Mouse (Mus musculus) embryonic facial prominence, embryonic 10.5 days (tissue): ENCODE measurements around the gene Ctcf. TPM values are rescaled to one million over a fixed set of nuclear protein-coding genes. Genes with fewer than 3 reads are reported as not detected.
A peak's percentile ranks its signal among the peaks of the same experiment; 100 is the strongest.

Experiments
- DNase-seq: peaks from one replicate; pipeline ENCODE4 v3.0.0-alpha.2; 2017; ENCODE audit warnings: low spot score
- H3K27ac ChIP-seq: fragments of 300-500 bp; sonication (generic); replicated peaks from 2 replicates; pipeline ENCODE4 v1.5.1; 2016; ENCODE audit warnings: mild to moderate bottlenecking
- H3K27me3 ChIP-seq: fragments of 300-500 bp; sonication (generic); replicated peaks from 2 replicates; pipeline ENCODE4 v1.6.1; 2016; ENCODE audit warnings: low read depth, mild to moderate bottlenecking; ENCODE audit not compliant: poor library complexity, severe bottlenecking
- H3K36me3 ChIP-seq: fragments of 300-500 bp; sonication (generic); replicated peaks from 2 replicates; pipeline ENCODE4 v1.6.1; 2016; ENCODE audit warnings: mild to moderate bottlenecking, moderate library complexity
- H3K4me1 ChIP-seq: fragments of 300-500 bp; sonication (generic); 2 replicates; pipeline ENCODE4 v1.6.1; 2016
- H3K4me3 ChIP-seq: fragments of 300-500 bp; sonication (generic); 2 replicates; pipeline ENCODE4 v1.5.1; 2016; ENCODE audit warnings: mild to moderate bottlenecking, moderate library complexity
- H3K9me3 ChIP-seq: fragments of 300-500 bp; sonication (generic); 2 replicates; pipeline ENCODE4 v1.6.1; 2016; ENCODE audit warnings: mild to moderate bottlenecking
- WGBS: fragments of 180-500 bp; shearing (Covaris S2); methylation state at CpG from one replicate; pipeline ENCODE4 v1.1.7; 2016; 5-methylcytosine and 5-hydroxymethylcytosine counted together
- polyA plus RNA-seq: library from polyadenylated mRNA; unstranded; fragments of >200 nt; fragmentation: Nextera tagmentation; extraction: Ambion mirVana; gene quantifications from 2 replicates; pipeline ENCODE4 v1.2.1, GENCODE M21; 2016

The Ctcf gene
- polyA plus RNA-seq, 1 experiment from 2014 or later: 137 TPM

GRCm38 (mm10) chr8:105699488-105700215 is 63.3 kb downstream of the Ctcf start:
- 91% methylated on average over 11 of the region's 11 CpGs for WGBS
- Histone ChIP-seq H3K4me3 (peak overlapping the region; percentile 81), H3K27me3 (peaks cover 10% of the 10 kb centered on the region), H3K9me3 (no peaks in the 10 kb centered on the region), H3K27ac (0 out of 2 replicates have a peak overlapping the region, but pooled peaks have one; percentile 84), H3K36me3 (peaks cover 62% of the 10 kb centered on the region), H3K4me1 (peaks cover 27% of the 10 kb centered on the region)
- DNase-seq: no peak

GRCm38 (mm10) chr8:105700566-105700965 is 64.2 kb downstream of the Ctcf start:
- Histone ChIP-seq H3K36me3 (peaks cover 69% of the 10 kb centered on the region), H3K27ac (peak overlapping the region; percentile 84), H3K4me3 (peak overlapping the region; percentile 81), H3K9me3 (no peaks in the 10 kb centered on the region), H3K27me3 (peaks cover 1% of the 10 kb centered on the region), H3K4me1 (peaks cover 27% of the 10 kb centered on the region)
- no peak for DNase-seq
- 1% methylated on average over 21 of the region's 21 CpGs for WGBS

GRCm38 (mm10) chr8:105700966-105701824 is 64.8 kb downstream of the Ctcf start, which contains the start of the genes Acd and Pard6a:
Gene Acd (minus strand): TSS chr8:105701102.
Gene Pard6a (plus strand): TSS chr8:105701148.
- DNase-seq: peak; percentile 99
- peaks cover 69% of the 10 kb centered on the region for H3K36me3 ChIP-seq
- H3K27me3 ChIP-seq: no peaks in the 10 kb centered on the region

GRCm38 (mm10) chr8:105702001-105702401 is 65.6 kb downstream of the Ctcf start:
- WGBS: 40% methylated on average over 18 of the region's 18 CpGs
- peak; percentile 29 for DNase-seq
- H3K4me1 ChIP-seq: peaks cover 37% of the 10 kb centered on the region
- peak overlapping the region; percentile 81 for H3K4me3 ChIP-seq
- no peaks in the 10 kb centered on the region for H3K27me3 ChIP-seq
- peaks cover 66% of the 10 kb centered on the region for H3K36me3 ChIP-seq
- peak overlapping the region; percentile 84 for H3K27ac ChIP-seq
- H3K9me3 ChIP-seq: no peaks in the 10 kb centered on the region

More at GRCm38 (mm10) chr8:105700966-105701824, 64.8 kb downstream of the Ctcf start, which contains the start of the genes Acd and Pard6a:
- under 1% methylated on average over 60 of the region's 60 CpGs for WGBS
- Histone ChIP-seq H3K27ac (peak within 1 kb of the TSS; percentile 84), H3K4me1 (peaks cover 29% of the 10 kb centered on the region), H3K4me3 (peak within 1 kb of the TSS; percentile 81), H3K9me3 (no peaks in the 10 kb centered on the region)

GRCm38 (mm10) chr8:105702731-105703415 is 66.5 kb downstream of the Ctcf start:
- H3K4me1 ChIP-seq: peaks cover 45% of the 10 kb centered on the region
- no peaks in the 10 kb centered on the region for H3K27me3 ChIP-seq
- H3K9me3 ChIP-seq: no peaks in the 10 kb centered on the region
- H3K36me3 ChIP-seq: peaks cover 57% of the 10 kb centered on the region
- H3K4me3 ChIP-seq: peak overlapping the region; percentile 81; the same call in 1 of the 2 replicates
- no peak for DNase-seq
- H3K27ac ChIP-seq: no peak overlapping the region
- 91% methylated on average over 24 of the region's 24 CpGs for WGBS

GRCm38 (mm10) chr8:105704146-105704812 is 67.9 kb downstream of the Ctcf start:
- no peaks in the 10 kb centered on the region for H3K27me3 ChIP-seq
- 93% methylated on average over 34 of the region's 34 CpGs for WGBS

GRCm38 (mm10) chr8:105704955-105705354 is 68.6 kb downstream of the Ctcf start:
- WGBS: 90% methylated on average over 6 of the region's 6 CpGs

More at GRCm38 (mm10) chr8:105704146-105704812, 67.9 kb downstream of the Ctcf start:
- no peak for DNase-seq
- H3K27ac ChIP-seq: no peak overlapping the region
- H3K36me3 ChIP-seq: peaks cover 44% of the 10 kb centered on the region
- no peak overlapping the region for H3K4me3 ChIP-seq
- no peaks in the 10 kb centered on the region for H3K9me3 ChIP-seq
- H3K4me1 ChIP-seq: peaks cover 48% of the 10 kb centered on the region

GRCm38 (mm10) chr8:105706426-105706825 is 70.1 kb downstream of the Ctcf start:
- Histone ChIP-seq H3K36me3 (peaks cover 39% of the 10 kb centered on the region), H3K27ac (no peak overlapping the region), H3K4me3 (peak overlapping the region; percentile 91), H3K4me1 (peaks cover 35% of the 10 kb centered on the region), H3K27me3 (no peaks in the 10 kb centered on the region), H3K9me3 (no peaks in the 10 kb centered on the region)
- DNase-seq: no peak
- 84% methylated on average over 12 of the region's 12 CpGs for WGBS

More at GRCm38 (mm10) chr8:105704955-105705354, 68.6 kb downstream of the Ctcf start:
- Histone ChIP-seq H3K36me3 (peaks cover 39% of the 10 kb centered on the region), H3K27ac (no peak overlapping the region), H3K27me3 (no peaks in the 10 kb centered on the region), H3K4me1 (peaks cover 42% of the 10 kb centered on the region), H3K4me3 (no peak overlapping the region), H3K9me3 (no peaks in the 10 kb centered on the region)
- DNase-seq: no peak

- H3K4me1 ChIP-seq: peaks cover 22% of the 10 kb centered on the region
Measured at GRCm38 (mm10) chr8:105707498-105708403, 71.4 kb downstream of the Ctcf start, which contains the start of the genes 4933405L10Rik and Enkd1. Gene 4933405L10Rik (plus strand): TSS chr8:105707655. Gene Enkd1 (minus strand): TSS chr8:105708210.

GRCm38 (mm10) chr8:105708675-105709074 is 72.3 kb downstream of the Ctcf start:
- peaks cover 23% of the 10 kb centered on the region for H3K36me3 ChIP-seq
- no peaks in the 10 kb centered on the region for H3K27me3 ChIP-seq
- 92% methylated on average over 8 of the region's 8 CpGs for WGBS
- peak overlapping the region; percentile 92; the same call in 1 of the 2 replicates for H3K27ac ChIP-seq
- no peak for DNase-seq
- no peaks in the 10 kb centered on the region for H3K9me3 ChIP-seq
- peaks cover 22% of the 10 kb centered on the region for H3K4me1 ChIP-seq
- no peak overlapping the region for H3K4me3 ChIP-seq

More at GRCm38 (mm10) chr8:105707498-105708403, 71.4 kb downstream of the Ctcf start, which contains the start of the genes 4933405L10Rik and Enkd1:
- 2% methylated on average over 55 of the region's 55 CpGs for WGBS
- no peaks in the 10 kb centered on the region for H3K9me3 ChIP-seq
- peak within 1 kb of the TSS; percentile 92 for H3K27ac ChIP-seq
- peak; percentile 95 for DNase-seq
- H3K4me3 ChIP-seq: peak within 1 kb of the TSS; percentile 91
- peaks cover 33% of the 10 kb centered on the region for H3K36me3 ChIP-seq
- no peaks in the 10 kb centered on the region for H3K27me3 ChIP-seq

GRCm38 (mm10) chr8:105709317-105709716 is 72.9 kb downstream of the Ctcf start:
- H3K4me1 ChIP-seq: peaks cover 22% of the 10 kb centered on the region
- no peak overlapping the region for H3K4me3 ChIP-seq
- WGBS: 72% methylated on average over 14 of the region's 14 CpGs
- peaks cover 17% of the 10 kb centered on the region for H3K36me3 ChIP-seq
- H3K27ac ChIP-seq: no peak overlapping the region
- no peaks in the 10 kb centered on the region for H3K27me3 ChIP-seq
- DNase-seq: no peak
- H3K9me3 ChIP-seq: no peaks in the 10 kb centered on the region
